Mouse (Mus musculus): ENCODE results near the gene Smim23. TPM values are rescaled to one million over a fixed set of nuclear protein-coding genes. Genes with fewer than 3 reads are reported as not detected.

Smim23 gene
- total RNA-seq, 1 experiment = not detected

DNA sequence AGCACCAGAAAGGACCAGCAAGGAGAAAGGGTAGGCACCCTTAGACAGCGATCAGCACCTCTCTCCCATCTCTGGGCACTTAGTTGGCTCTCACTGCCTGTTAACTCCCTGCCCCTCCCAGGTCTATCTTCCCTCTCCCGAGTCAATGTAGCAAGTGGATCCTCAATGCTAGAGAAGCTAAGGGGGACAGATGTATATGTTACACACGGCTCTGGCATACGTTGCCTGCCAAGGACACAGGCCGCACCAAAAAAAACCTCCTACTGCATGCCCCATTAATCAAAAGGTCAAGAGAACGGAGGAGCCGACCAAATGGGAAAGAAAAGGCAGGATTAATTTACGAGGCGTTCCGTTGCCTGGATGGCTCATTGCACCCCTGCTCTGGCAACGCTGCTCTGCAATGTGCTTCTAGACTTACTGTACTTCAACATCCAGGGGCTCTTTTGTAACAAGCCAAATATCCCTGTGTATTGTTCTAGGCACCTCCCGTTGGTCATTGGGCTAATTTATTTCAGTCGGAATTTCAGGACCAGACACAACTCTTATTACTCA is 10.0 kb upstream of the Smim23 start:
- in situ Hi-C loops (cut with MboI; ENCODE audit: low sequenced_read_pairs in 2 of 2, unreplicated experiment in 2 of 2) = no loop called here
- no peak overlapping the region for H3K4me3 ChIP-seq (ENCODE audit: insufficient read depth in 1 of 2, low read depth in 1 of 2, low read length in 2 of 2, poor library complexity in 1 of 2, severe bottlenecking in 1 of 2)
- H3K36me3 ChIP-seq (ENCODE audit: control insufficient read depth, insufficient read depth, low read length, poor library complexity, severe bottlenecking) = no peaks in the 10 kb centered on the region
- no peak for TF ChIP-seq HCFC1 (IDR thresholded peaks at IDR 0.05; ENCODE audit: borderline replicate concordance, insufficient read depth, low read length)
- no peak for TF ChIP-seq CHD2 (IDR thresholded peaks at IDR 0.05; ENCODE audit: low read depth, low read length)
- no peak for TF ChIP-seq MAFK (IDR thresholded peaks at IDR 0.05; ENCODE audit: insufficient read depth, low read depth, low read length)
- no peak for TF ChIP-seq ZC3H11A (IDR thresholded peaks at IDR 0.05; ENCODE audit: borderline replicate concordance, low read depth, low read length)
- TF ChIP-seq ZNF384 (IDR thresholded peaks at IDR 0.05; ENCODE audit: low read depth, low read length) = no peak
- H3K9ac ChIP-seq (ENCODE audit: insufficient read depth, low read depth, low read length, poor library complexity, severe bottlenecking) = no peak overlapping the region
- no peak overlapping the region; the same call in 1 of the 2 replicates for H3K27ac ChIP-seq (ENCODE audit: insufficient read depth, low read depth, low read length, poor library complexity, severe bottlenecking)
- DNase-seq (ENCODE audit: low read depth, low spot score) = no peak
- H3K9me3 ChIP-seq (ENCODE audit: control insufficient read depth, insufficient read depth, low read depth, low read length) = no peaks in the 10 kb centered on the region
- H3K4me1 ChIP-seq (ENCODE audit: control insufficient read depth in 2 of 2, insufficient read depth in 2 of 2, low read length in 2 of 2, poor library complexity in 1 of 2) = peaks cover 6 to 33% of the 10 kb centered on the region in 2 experiments; a peak in 3 of 4 replicates

DNA sequence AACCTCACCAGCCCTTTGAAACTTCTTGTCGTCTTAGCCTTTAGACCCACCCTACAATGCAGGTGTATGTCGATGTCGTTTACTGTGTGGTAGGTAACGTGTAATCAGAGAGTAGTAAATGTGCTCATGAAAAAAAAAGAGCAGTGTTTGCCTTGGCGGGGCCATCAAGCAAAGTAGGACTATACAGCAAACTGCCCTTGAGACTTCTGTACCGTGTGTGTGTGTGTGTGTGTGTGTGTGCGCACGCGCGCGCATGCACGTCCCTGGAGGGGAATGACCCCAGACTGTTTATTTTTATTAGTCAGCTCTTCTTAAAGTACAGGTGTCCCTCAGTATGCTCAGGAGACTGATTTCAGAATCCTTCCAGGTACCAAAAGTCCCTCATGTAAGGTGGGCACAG is 6.8 kb downstream of the Smim23 start:
- no peak for DNase-seq (ENCODE audit: low read depth, low spot score)
- Histone ChIP-seq H3K27ac (ENCODE audit: insufficient read depth, low read depth, low read length, poor library complexity, severe bottlenecking) (no peak overlapping the region), H3K4me1 (ENCODE audit: control insufficient read depth in 2 of 2, insufficient read depth in 2 of 2, low read length in 2 of 2, poor library complexity in 1 of 2) (no peaks in the 10 kb centered on the region), H3K4me3 (ENCODE audit: insufficient read depth in 1 of 2, low read depth in 1 of 2, low read length in 2 of 2, poor library complexity in 1 of 2, severe bottlenecking in 1 of 2) (no peak overlapping the region), H3K36me3 (ENCODE audit: control insufficient read depth, insufficient read depth, low read length, poor library complexity, severe bottlenecking) (no peaks in the 10 kb centered on the region), H3K9ac (ENCODE audit: insufficient read depth, low read depth, low read length, poor library complexity, severe bottlenecking) (no peak overlapping the region), H3K9me3 (ENCODE audit: control insufficient read depth, insufficient read depth, low read depth, low read length) (no peaks in the 10 kb centered on the region)
- TF ChIP-seq ZC3H11A (IDR thresholded peaks at IDR 0.05; ENCODE audit: borderline replicate concordance, low read depth, low read length) (no peak), MAFK (IDR thresholded peaks at IDR 0.05; ENCODE audit: insufficient read depth, low read depth, low read length) (no peak), HCFC1 (IDR thresholded peaks at IDR 0.05; ENCODE audit: borderline replicate concordance, insufficient read depth, low read length) (no peak), ZNF384 (IDR thresholded peaks at IDR 0.05; ENCODE audit: low read depth, low read length) (no peak), CHD2 (IDR thresholded peaks at IDR 0.05; ENCODE audit: low read depth, low read length) (no peak)
- in situ Hi-C loops (cut with MboI; ENCODE audit: low sequenced_read_pairs in 2 of 2, unreplicated experiment in 2 of 2) = no loop called here

DNA sequence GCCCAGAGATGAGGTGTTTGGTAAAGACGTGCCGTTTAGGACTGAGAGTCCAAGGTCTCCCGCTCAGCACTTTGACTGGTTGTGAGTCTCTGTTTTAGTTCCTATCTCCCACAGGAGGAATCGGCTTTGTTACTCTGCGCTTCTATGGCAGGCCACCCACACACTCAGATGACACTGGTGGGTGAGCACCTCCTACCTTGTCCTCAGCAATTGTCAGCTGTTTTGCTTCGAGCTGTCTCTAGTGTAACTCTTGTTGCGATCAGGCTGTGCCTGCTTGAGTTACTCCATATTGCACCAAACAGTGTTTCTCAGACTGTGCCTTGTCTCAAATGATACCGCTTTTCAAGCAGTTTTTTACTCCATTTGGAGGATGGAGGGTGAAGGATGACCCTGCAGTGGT is 10.1 kb downstream of the Smim23 start:
- in situ Hi-C loops (cut with MboI; ENCODE audit: low sequenced_read_pairs in 2 of 2, unreplicated experiment in 2 of 2) = no loop called here
- no peaks in the 10 kb centered on the region for H3K4me1 ChIP-seq (ENCODE audit: control insufficient read depth in 2 of 2, insufficient read depth in 2 of 2, low read length in 2 of 2, poor library complexity in 1 of 2)
- no peak overlapping the region for H3K27ac ChIP-seq (ENCODE audit: insufficient read depth, low read depth, low read length, poor library complexity, severe bottlenecking)
- TF ChIP-seq ZNF384 (IDR thresholded peaks at IDR 0.05; ENCODE audit: low read depth, low read length) (no peak), CHD2 (IDR thresholded peaks at IDR 0.05; ENCODE audit: low read depth, low read length) (no peak), ZC3H11A (IDR thresholded peaks at IDR 0.05; ENCODE audit: borderline replicate concordance, low read depth, low read length) (no peak), HCFC1 (IDR thresholded peaks at IDR 0.05; ENCODE audit: borderline replicate concordance, insufficient read depth, low read length) (no peak), MAFK (IDR thresholded peaks at IDR 0.05; ENCODE audit: insufficient read depth, low read depth, low read length) (no peak)
- no peak overlapping the region for H3K4me3 ChIP-seq (ENCODE audit: insufficient read depth in 1 of 2, low read depth in 1 of 2, low read length in 2 of 2, poor library complexity in 1 of 2, severe bottlenecking in 1 of 2)
- H3K36me3 ChIP-seq (ENCODE audit: control insufficient read depth, insufficient read depth, low read length, poor library complexity, severe bottlenecking) = no peaks in the 10 kb centered on the region
- DNase-seq (ENCODE audit: low read depth, low spot score) = no peak
- no peaks in the 10 kb centered on the region for H3K9me3 ChIP-seq (ENCODE audit: control insufficient read depth, insufficient read depth, low read depth, low read length)
- H3K9ac ChIP-seq (ENCODE audit: insufficient read depth, low read depth, low read length, poor library complexity, severe bottlenecking) = no peak overlapping the region

DNA sequence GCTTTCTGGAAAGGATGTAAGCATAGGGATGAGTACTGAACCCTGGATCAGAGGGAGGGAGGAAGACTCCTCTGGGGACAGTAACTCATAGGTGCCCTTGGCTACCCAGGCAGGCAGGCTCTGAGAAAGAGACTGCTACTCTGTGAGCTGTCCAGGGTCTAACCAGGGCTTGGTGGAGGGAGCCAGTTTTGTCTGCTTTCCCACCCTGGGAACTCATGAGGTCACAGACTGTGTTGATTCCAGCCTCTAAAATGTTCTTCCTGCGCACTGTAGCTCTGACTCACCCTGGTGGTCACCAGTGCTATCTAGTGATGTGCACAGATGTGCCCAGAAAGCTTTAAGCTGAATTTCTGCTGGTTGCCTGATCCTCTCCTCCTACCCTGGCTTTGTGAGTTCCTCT is 15.3 kb downstream of the Smim23 start:
- in situ Hi-C loops (cut with MboI; ENCODE audit: low sequenced_read_pairs in 2 of 2, unreplicated experiment in 2 of 2) = no loop called here
- no peaks in the 10 kb centered on the region for H3K9me3 ChIP-seq (ENCODE audit: control insufficient read depth, insufficient read depth, low read depth, low read length)
- DNase-seq (ENCODE audit: low read depth, low spot score) = no peak
- no peak for TF ChIP-seq ZNF384 (IDR thresholded peaks at IDR 0.05; ENCODE audit: low read depth, low read length)
- no peak for TF ChIP-seq MAFK (IDR thresholded peaks at IDR 0.05; ENCODE audit: insufficient read depth, low read depth, low read length)
- TF ChIP-seq HCFC1 (IDR thresholded peaks at IDR 0.05; ENCODE audit: borderline replicate concordance, insufficient read depth, low read length) = no peak
- no peak for TF ChIP-seq CHD2 (IDR thresholded peaks at IDR 0.05; ENCODE audit: low read depth, low read length)
- TF ChIP-seq ZC3H11A (IDR thresholded peaks at IDR 0.05; ENCODE audit: borderline replicate concordance, low read depth, low read length) = no peak
- H3K4me3 ChIP-seq (ENCODE audit: insufficient read depth in 1 of 2, low read depth in 1 of 2, low read length in 2 of 2, poor library complexity in 1 of 2, severe bottlenecking in 1 of 2) = no peak overlapping the region
- H3K4me1 ChIP-seq (ENCODE audit: control insufficient read depth in 2 of 2, insufficient read depth in 2 of 2, low read length in 2 of 2, poor library complexity in 1 of 2) = no peaks in the 10 kb centered on the region
- no peak overlapping the region for H3K27ac ChIP-seq (ENCODE audit: insufficient read depth, low read depth, low read length, poor library complexity, severe bottlenecking)
- H3K9ac ChIP-seq (ENCODE audit: insufficient read depth, low read depth, low read length, poor library complexity, severe bottlenecking) = no peak overlapping the region
- H3K36me3 ChIP-seq (ENCODE audit: control insufficient read depth, insufficient read depth, low read length, poor library complexity, severe bottlenecking) = no peaks in the 10 kb centered on the region
